Mouse (Mus musculus): ENCODE results near the gene Fam107b.
A peak's percentile ranks its signal among the peaks of the same experiment; 100 is the strongest.
"Not testable (repeated sequence)": the region's sequence is repeated elsewhere in the genome, so short reads cannot be mapped to it uniquely, and the experiment has no call there.

The Fam107b gene

GRCm38 (mm10) chr2:3658900-3659299 is 88.6 kb downstream of the Fam107b start:
- no peak for DNase-seq (ENCODE audit: low spot score in 2 of 2)

- no peak for DNase-seq (ENCODE audit: low spot score in 2 of 2)
Measured at GRCm38 (mm10) chr2:3659300-3659910, 89.1 kb downstream of the Fam107b start.

GRCm38 (mm10) chr2:3664086-3664485 is 93.8 kb downstream of the Fam107b start:
- DNase-seq (ENCODE audit: low spot score in 2 of 2) = no peak

GRCm38 (mm10) chr2:3668682-3669081 is 98.4 kb downstream of the Fam107b start:
- peak; percentile 30 to 41 for DNase-seq (ENCODE audit: low spot score in 2 of 2)

GRCm38 (mm10) chr2:3669646-3670045 is 99.4 kb downstream of the Fam107b start:
- no peak for DNase-seq (ENCODE audit: low spot score in 2 of 2)

- no peak for DNase-seq (ENCODE audit: low spot score in 2 of 2)
Measured at GRCm38 (mm10) chr2:3672654-3673367, 102.5 kb downstream of the Fam107b start.

GRCm38 (mm10) chr2:3675481-3675880 is 105.2 kb downstream of the Fam107b start:
- no peak for DNase-seq (ENCODE audit: low spot score in 2 of 2)

- DNase-seq (ENCODE audit: low spot score in 2 of 2) = no peak
Measured at GRCm38 (mm10) chr2:3682699-3683098, 112.4 kb downstream of the Fam107b start.

GRCm38 (mm10) chr2:3683343-3683742 is 113.1 kb downstream of the Fam107b start:
- no peak for DNase-seq (ENCODE audit: low spot score in 2 of 2)

GRCm38 (mm10) chr2:3683751-3684229 is 113.5 kb downstream of the Fam107b start:
- DNase-seq (ENCODE audit: low spot score in 2 of 2) = no peak

- no peak for DNase-seq (ENCODE audit: low spot score in 2 of 2)
Measured at GRCm38 (mm10) chr2:3690221-3690620, 119.9 kb downstream of the Fam107b start.

GRCm38 (mm10) chr2:3692833-3693232 is 122.5 kb downstream of the Fam107b start:
- no peak for DNase-seq (ENCODE audit: low spot score in 2 of 2)

GRCm38 (mm10) chr2:3695900-3696299 is 125.6 kb downstream of the Fam107b start:
- DNase-seq (ENCODE audit: low spot score in 2 of 2) = no peak

GRCm38 (mm10) chr2:3700368-3700767 is 130.1 kb downstream of the Fam107b start:
- DNase-seq (ENCODE audit: low spot score in 2 of 2) = no peak

- DNase-seq (ENCODE audit: low spot score in 2 of 2) = no peak
Measured at GRCm38 (mm10) chr2:3702640-3703190, 132.4 kb downstream of the Fam107b start.

- DNase-seq (ENCODE audit: low spot score in 2 of 2) = no peak
Measured at GRCm38 (mm10) chr2:3703806-3704205, 133.5 kb downstream of the Fam107b start.

GRCm38 (mm10) chr2:3704311-3705162 is 134.2 kb downstream of the Fam107b start:
- DNase-seq (ENCODE audit: low spot score in 2 of 2) = no peak

GRCm38 (mm10) chr2:3705283-3705682 is 135.0 kb downstream of the Fam107b start:
- not testable (repeated sequence) for DNase-seq (ENCODE audit: low spot score in 2 of 2)

- no peak for DNase-seq (ENCODE audit: low spot score in 2 of 2)
Measured at GRCm38 (mm10) chr2:3707236-3707635, 136.9 kb downstream of the Fam107b start.

GRCm38 (mm10) chr2:3708621-3709020 is 138.3 kb downstream of the Fam107b start:
- no peak for DNase-seq (ENCODE audit: low spot score in 2 of 2)

GRCm38 (mm10) chr2:3709882-3710281 is 139.6 kb downstream of the Fam107b start:
- no peak for DNase-seq (ENCODE audit: low spot score in 2 of 2)

GRCm38 (mm10) chr2:3710521-3710920 is 140.2 kb downstream of the Fam107b start:
- DNase-seq (ENCODE audit: low spot score in 2 of 2) = no peak
